Mouse (Mus musculus) limb, embryonic 14.5 days (tissue): ENCODE results near the gene Bub1b. TPM values are rescaled to one million over a fixed set of nuclear protein-coding genes. Genes with fewer than 3 reads are reported as not detected.

ENCODE experiments used
- ATAC-seq: fragments of 200-750 bp; cut with Nextera tagmentation; 2 replicates; pipeline ENCODE4 v1.8.0; 2017; ENCODE audit warnings: low read depth, moderate number of reproducible peaks, moderate TSS enrichment; ENCODE audit not compliant: low FRiP score
- DNase-seq: peaks from one replicate; pipeline ENCODE4 v3.0.0-alpha.2; 2015; ENCODE audit warnings: low spot score
- H3K27ac ChIP-seq: fragments of 300-500 bp; sonication (generic); replicated peaks from 2 replicates; pipeline ENCODE4 v1.5.1; 2014; ENCODE audit warnings: low read depth, mild to moderate bottlenecking, low read length, moderate library complexity, mixed read lengths
- H3K27me3 ChIP-seq: fragments of 300-500 bp; sonication (generic); 2 replicates; pipeline ENCODE4 v1.6.1; 2014; ENCODE audit warnings: low read length, mixed read lengths; ENCODE audit not compliant: control insufficient read depth, insufficient read depth
- H3K36me3 ChIP-seq: fragments of 300-500 bp; sonication (generic); 2 replicates; pipeline ENCODE4 v1.6.1; 2014; ENCODE audit warnings: mild to moderate bottlenecking, low read length, moderate library complexity, mixed read lengths; ENCODE audit not compliant: control insufficient read depth, insufficient read depth
- H3K4me1 ChIP-seq: fragments of 300-500 bp; sonication (generic); 2 replicates; pipeline ENCODE4 v1.6.1; 2014; ENCODE audit warnings: antibody characterized with exemption, low read length, mixed read lengths; ENCODE audit not compliant: control insufficient read depth, insufficient read depth
- H3K4me2 ChIP-seq: fragments of 300-500 bp; sonication (generic); replicated peaks from 2 replicates; pipeline ENCODE4 v1.6.1; 2014; ENCODE audit warnings: low read depth, mild to moderate bottlenecking, low read length, moderate library complexity; ENCODE audit not compliant: severe bottlenecking
- H3K4me3 ChIP-seq: fragments of 300-500 bp; sonication (generic); replicated peaks from 2 replicates; pipeline ENCODE4 v1.5.1; 2014; ENCODE audit warnings: low read length
- H3K9ac ChIP-seq: fragments of 300-500 bp; sonication (generic); 2 replicates; pipeline ENCODE4 v1.6.1; 2014; ENCODE audit warnings: mild to moderate bottlenecking, low read depth, low read length, moderate library complexity; ENCODE audit not compliant: severe bottlenecking
- H3K9me3 ChIP-seq: fragments of 300-500 bp; sonication (generic); 2 replicates; pipeline ENCODE4 v1.6.1; 2016; ENCODE audit warnings: low read length; ENCODE audit not compliant: control insufficient read depth
- POLR2A ChIP-seq: fragments of 200-500 bp; IDR thresholded peaks from 2 replicates; pipeline ENCODE4 v1.8.0; 2012; ENCODE audit warnings: inconsistent platforms, mild to moderate bottlenecking, moderate library complexity, borderline replicate concordance; ENCODE audit not compliant: insufficient read depth, insufficient read length; ENCODE audit errors: extremely low read depth
- WGBS: fragments of 180-500 bp; shearing (Covaris S2); extraction: QIAGEN DNeasy Blood & Tissue Kit; methylation state at CpG from one replicate; pipeline ENCODE4 v1.1.7; 2014; 5-methylcytosine and 5-hydroxymethylcytosine counted together
- polyA plus RNA-seq, 2 experiments: library from polyadenylated mRNA; depleted of rRNA in 1 of 2; stranded (reverse) in 1 of 2; unstranded in 1 of 2; fragments of >200 nt; fragmentation: Nextera tagmentation in 1 of 2; extraction: Ambion mirVana in 1 of 2; gene quantifications; 2 replicates each; pipeline versions ENCODE4 v1.2.1 to v1.2.3; 2012 to 2014

The Bub1b gene
- polyA plus RNA-seq, 2 experiments = 53.5 to 64.4 TPM

DNA sequence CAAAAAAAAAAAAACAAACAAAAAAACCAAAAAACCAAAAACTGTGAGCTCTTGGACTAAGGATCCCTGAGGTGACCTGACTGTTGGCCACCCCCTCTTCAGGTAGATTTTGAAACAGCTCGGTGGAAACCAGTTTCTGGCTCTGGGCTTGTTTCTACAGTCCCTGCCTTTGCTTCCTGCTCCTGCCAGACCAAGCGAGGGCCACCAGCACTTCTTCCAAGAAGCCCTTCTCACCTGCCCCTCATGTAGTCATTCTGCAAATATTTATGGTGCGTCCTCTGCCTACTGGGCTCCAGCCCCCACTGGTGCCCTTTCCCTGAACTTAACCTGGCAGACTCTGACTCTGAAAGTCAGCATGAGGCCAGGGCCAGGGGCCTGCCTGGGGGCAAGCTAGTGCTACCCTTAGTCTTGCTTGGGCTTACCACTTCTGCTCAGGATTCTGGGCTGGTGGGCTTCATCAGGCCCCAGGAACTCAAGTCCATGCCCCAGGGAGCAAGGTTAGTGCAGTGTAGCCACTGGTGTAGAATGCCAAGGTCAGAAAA is 67.0 kb downstream of the Bub1b start:
- Histone ChIP-seq H3K4me3 (no peak overlapping the region), H3K9ac (no peak overlapping the region), H3K4me1 (peaks cover 21% of the 10 kb centered on the region), H3K36me3 (no peaks in the 10 kb centered on the region), H3K9me3 (no peaks in the 10 kb centered on the region), H3K27ac (no peak overlapping the region), H3K4me2 (no peak overlapping the region), H3K27me3 (no peaks in the 10 kb centered on the region)
- TF ChIP-seq POLR2A = no peak
- ATAC-seq (no peak), DNase-seq (no peak)
- WGBS = 58% methylated on average over 3 of the region's 3 CpGs

DNA sequence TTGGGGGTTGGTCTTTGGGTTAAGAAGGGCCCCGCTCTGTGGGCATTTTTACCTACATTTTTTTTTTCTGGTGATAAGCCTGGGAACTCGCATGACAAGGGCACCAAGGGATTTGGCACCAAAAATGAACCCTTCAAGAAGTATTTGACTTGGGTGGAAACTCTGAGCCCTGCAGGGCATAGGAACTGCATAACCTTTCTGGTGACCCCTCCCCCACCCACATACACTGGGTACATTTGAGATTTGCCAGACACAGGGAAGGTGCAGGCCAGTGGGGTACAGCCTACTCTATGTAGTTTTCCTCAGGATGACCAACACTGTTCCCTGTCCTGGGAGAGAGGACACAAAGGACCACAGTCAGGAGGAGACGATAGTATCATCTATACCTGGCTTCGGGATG is 67.6 kb downstream of the Bub1b start:
- Histone ChIP-seq H3K27ac (no peak overlapping the region), H3K4me3 (no peak overlapping the region), H3K27me3 (no peaks in the 10 kb centered on the region), H3K9me3 (no peaks in the 10 kb centered on the region), H3K4me1 (peaks cover 21% of the 10 kb centered on the region), H3K36me3 (no peaks in the 10 kb centered on the region), H3K9ac (no peak overlapping the region), H3K4me2 (no peak overlapping the region)
- ATAC-seq (no peak), DNase-seq (no peak)
- WGBS = 83% methylated on average over 4 of the region's 4 CpGs
- no peak for TF ChIP-seq POLR2A

DNA sequence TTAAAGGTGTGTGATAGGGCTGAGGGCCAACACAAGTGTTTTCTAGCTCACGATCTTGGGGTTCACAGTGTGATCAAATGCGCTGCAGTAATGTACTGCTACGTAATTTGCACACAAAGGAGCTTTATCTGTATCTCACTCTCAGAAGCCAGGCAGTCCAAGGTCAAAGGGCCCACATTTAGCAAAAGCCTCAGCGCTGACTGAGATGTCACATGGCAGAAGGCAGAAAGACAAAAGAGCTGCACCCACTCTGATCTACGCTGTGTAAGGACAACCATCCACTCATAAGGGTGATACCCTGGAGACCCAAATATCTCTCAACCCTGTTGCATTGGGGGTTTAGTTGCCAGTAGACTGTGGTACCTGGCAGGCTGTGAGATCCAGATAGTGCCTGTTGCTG is 69.2 kb downstream of the Bub1b start:
- no peak for TF ChIP-seq POLR2A
- DNase-seq (no peak), ATAC-seq (no peak)
- Histone ChIP-seq H3K27ac (no peak overlapping the region), H3K9ac (no peak overlapping the region), H3K4me2 (no peak overlapping the region), H3K36me3 (no peaks in the 10 kb centered on the region), H3K4me3 (no peak overlapping the region), H3K4me1 (peaks cover 21% of the 10 kb centered on the region), H3K27me3 (no peaks in the 10 kb centered on the region), H3K9me3 (no peaks in the 10 kb centered on the region)
- WGBS = 86% methylated on average over 5 of the region's 5 CpGs

DNA sequence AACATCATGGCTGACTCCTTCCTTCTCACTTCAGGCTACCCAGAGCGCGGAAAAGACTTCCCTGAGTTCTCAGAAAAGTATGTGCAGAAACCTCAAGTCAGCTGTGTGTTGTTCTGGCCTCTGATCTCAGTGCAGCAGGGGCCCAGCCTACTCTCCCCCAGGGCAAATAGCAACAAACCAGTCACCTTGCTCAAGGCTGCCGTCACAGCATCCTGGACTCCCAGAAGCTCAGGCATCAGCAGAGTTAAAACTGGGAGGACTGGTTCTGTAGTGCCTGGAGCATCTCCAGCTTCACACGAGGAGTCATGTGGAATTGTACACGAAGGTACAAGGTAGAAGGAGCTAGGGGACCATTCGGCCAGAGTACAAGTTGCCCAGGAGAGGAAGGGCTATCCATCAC is 71.2 kb downstream of the Bub1b start:
- Histone ChIP-seq H3K27me3 (peaks cover 10% of the 10 kb centered on the region), H3K9ac (no peak overlapping the region), H3K4me1 (peaks cover 4% of the 10 kb centered on the region; the same call in 1 of the 2 replicates), H3K36me3 (no peaks in the 10 kb centered on the region), H3K9me3 (no peaks in the 10 kb centered on the region), H3K4me2 (no peak overlapping the region), H3K27ac (no peak overlapping the region), H3K4me3 (no peak overlapping the region)
- WGBS = 39% methylated on average over 6 of the region's 6 CpGs
- TF ChIP-seq POLR2A = no peak
- ATAC-seq = no peak
- DNase-seq = no peak

DNA sequence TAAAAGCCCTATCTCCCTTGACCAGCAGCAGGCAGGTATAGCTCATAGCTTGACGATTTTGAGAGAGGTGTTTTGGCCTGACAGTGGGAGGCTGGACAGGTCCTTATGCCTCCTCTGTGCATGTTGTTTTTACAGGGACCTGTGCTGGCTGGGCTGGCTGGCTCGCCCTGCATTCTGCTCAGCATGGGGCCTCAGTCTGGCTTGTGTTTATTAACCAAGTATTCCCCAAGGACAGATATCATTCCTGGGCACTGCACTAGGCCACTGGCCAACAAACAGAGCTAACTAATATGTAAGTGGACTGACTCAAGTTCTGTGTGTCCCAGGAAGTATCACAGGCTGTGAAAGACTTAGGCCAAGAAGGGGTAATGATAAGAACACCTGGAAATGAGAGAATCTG is 71.8 kb downstream of the Bub1b start:
- Histone ChIP-seq H3K4me3 (no peak overlapping the region), H3K4me1 (peaks cover 2% of the 10 kb centered on the region; the same call in 1 of the 2 replicates), H3K9me3 (no peaks in the 10 kb centered on the region), H3K9ac (no peak overlapping the region), H3K27me3 (peaks cover 15% of the 10 kb centered on the region), H3K36me3 (no peaks in the 10 kb centered on the region), H3K27ac (no peak overlapping the region), H3K4me2 (no peak overlapping the region)
- TF ChIP-seq POLR2A = no peak
- no peak for ATAC-seq
- 29% methylated on average over 2 of the region's 2 CpGs for WGBS
- no peak for DNase-seq

DNA sequence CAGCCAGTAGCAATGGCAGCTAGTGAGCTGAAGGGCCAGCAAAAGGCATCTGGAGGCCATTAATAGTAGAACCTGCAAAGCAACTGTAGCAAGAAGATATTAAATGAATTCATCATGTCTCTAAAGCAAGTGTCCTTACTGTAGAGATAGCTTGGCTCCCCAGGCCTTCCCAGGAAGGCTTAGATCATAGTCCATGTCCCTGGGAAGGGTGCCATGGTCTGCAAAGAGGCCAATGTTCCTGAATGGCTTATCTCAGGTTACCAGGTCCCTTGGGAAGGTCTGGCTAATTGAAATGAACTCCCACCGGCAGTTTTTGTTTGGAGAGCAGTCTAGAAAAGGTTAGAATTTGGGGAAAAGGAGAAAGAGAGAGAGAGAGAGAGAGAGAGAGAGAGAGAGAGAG is 73.7 kb downstream of the Bub1b start:
- Histone ChIP-seq H3K4me3 (no peak overlapping the region), H3K27me3 (peaks cover 33% of the 10 kb centered on the region), H3K4me1 (no peaks in the 10 kb centered on the region), H3K9me3 (no peaks in the 10 kb centered on the region), H3K27ac (no peak overlapping the region), H3K9ac (no peak overlapping the region), H3K36me3 (no peaks in the 10 kb centered on the region), H3K4me2 (no peak overlapping the region)
- DNase-seq = no peak
- no peak for TF ChIP-seq POLR2A
- no peak for ATAC-seq
- WGBS = 39% methylated on average over 1 of the region's 1 CpGs
